Mouse (Mus musculus): ENCODE measurements at regions not wholly inside any gene's neighbourhood (a gene's known extent, or its start where the extent isn't known, plus 50 kb on each side); places are given as distances from the start of the nearest gene placed in this dataset.

- DNase-seq (ENCODE audit: low spot score in 2 of 2): no peak
Observed at GRCm38 (mm10) chr6:120614526-120614925, 51.6 kb upstream of the Cecr2 start.

GRCm38 (mm10) chr6:120612346-120612745, 53.8 kb upstream of the Cecr2 start:
- DNase-seq (ENCODE audit: low spot score in 2 of 2): no peak

GRCm38 (mm10) chr6:120609858-120610257, 56.3 kb upstream of the Cecr2 start:
- DNase-seq (ENCODE audit: low spot score in 2 of 2): no peak

- peak; percentile 49 to 75 for DNase-seq (ENCODE audit: low spot score in 2 of 2)
Observed at GRCm38 (mm10) chr6:120605471-120605870, 60.7 kb upstream of the Cecr2 start.

GRCm38 (mm10) chr6:120604020-120604958, 61.9 kb upstream of the Cecr2 start:
- peak; percentile 44 to 58 for DNase-seq (ENCODE audit: low spot score in 2 of 2)

GRCm38 (mm10) chr6:120603454-120603853, 62.7 kb upstream of the Cecr2 start:
- peak; percentile 52 to 69 for DNase-seq (ENCODE audit: low spot score in 2 of 2)

- DNase-seq (ENCODE audit: low spot score in 2 of 2): no peak
Observed at GRCm38 (mm10) chr6:120600376-120600775, 65.8 kb upstream of the Cecr2 start.

- DNase-seq (ENCODE audit: low spot score in 2 of 2): no peak
Observed at GRCm38 (mm10) chr6:120598471-120598870, 67.4 kb upstream of the Hdhd5 start.

GRCm38 (mm10) chr6:120597887-120598286, 66.8 kb upstream of the Hdhd5 start:
- DNase-seq (ENCODE audit: low spot score in 2 of 2): no peak

- DNase-seq (ENCODE audit: low spot score in 2 of 2): no peak
Observed at GRCm38 (mm10) chr6:120596717-120597116, 65.6 kb upstream of the Hdhd5 start.

GRCm38 (mm10) chr6:120594463-120594862, 63.3 kb upstream of the Hdhd5 start:
- no peak for DNase-seq (ENCODE audit: low spot score in 2 of 2)

- no peak for DNase-seq (ENCODE audit: low spot score in 2 of 2)
Observed at GRCm38 (mm10) chr6:120592705-120593104, 61.6 kb upstream of the Hdhd5 start.

GRCm38 (mm10) chr6:120592031-120592681, 61.0 kb upstream of the Hdhd5 start:
- DNase-seq (ENCODE audit: low spot score in 2 of 2): peak; percentile 23 to 42

- no peak for DNase-seq (ENCODE audit: low spot score in 2 of 2)
Observed at GRCm38 (mm10) chr6:120590191-120590590, 59.1 kb upstream of the Hdhd5 start.

- DNase-seq (ENCODE audit: low spot score in 2 of 2): peak in 1 of 2 experiments; percentile 58
Observed at GRCm38 (mm10) chr6:120588701-120589659, 57.9 kb upstream of the Hdhd5 start.

GRCm38 (mm10) chr6:120585941-120586280, 54.8 kb upstream of the Hdhd5 start:
- no peak for DNase-seq (ENCODE audit: low spot score in 2 of 2)

GRCm38 (mm10) chr6:120585118-120585940, 54.2 kb upstream of the Hdhd5 start:
- DNase-seq (ENCODE audit: low spot score in 2 of 2): peak; percentile 50 to 55

- DNase-seq (ENCODE audit: low spot score in 2 of 2): no peak
Observed at GRCm38 (mm10) chr6:120581748-120582147, 50.6 kb upstream of the Hdhd5 start.

Data from spleen, postnatal 36 days (tissue).